Mouse (Mus musculus): ENCODE data around the gene Coa6. TPM values are rescaled to one million over a fixed set of nuclear protein-coding genes. Genes with fewer than 3 reads are reported as not detected.
"Not testable (repeated sequence)": the region's sequence is repeated elsewhere in the genome, so short reads cannot be mapped to it uniquely, and the experiment has no call there.

Coa6 gene
- total RNA-seq (2015; ENCODE audit: low replicate concordance), result 14.7 and 28.1 TPM in 2 replicates
- total RNA-seq (2017; ENCODE audit: low replicate concordance), result 2.2 and 5.1 TPM in 2 replicates

DNA sequence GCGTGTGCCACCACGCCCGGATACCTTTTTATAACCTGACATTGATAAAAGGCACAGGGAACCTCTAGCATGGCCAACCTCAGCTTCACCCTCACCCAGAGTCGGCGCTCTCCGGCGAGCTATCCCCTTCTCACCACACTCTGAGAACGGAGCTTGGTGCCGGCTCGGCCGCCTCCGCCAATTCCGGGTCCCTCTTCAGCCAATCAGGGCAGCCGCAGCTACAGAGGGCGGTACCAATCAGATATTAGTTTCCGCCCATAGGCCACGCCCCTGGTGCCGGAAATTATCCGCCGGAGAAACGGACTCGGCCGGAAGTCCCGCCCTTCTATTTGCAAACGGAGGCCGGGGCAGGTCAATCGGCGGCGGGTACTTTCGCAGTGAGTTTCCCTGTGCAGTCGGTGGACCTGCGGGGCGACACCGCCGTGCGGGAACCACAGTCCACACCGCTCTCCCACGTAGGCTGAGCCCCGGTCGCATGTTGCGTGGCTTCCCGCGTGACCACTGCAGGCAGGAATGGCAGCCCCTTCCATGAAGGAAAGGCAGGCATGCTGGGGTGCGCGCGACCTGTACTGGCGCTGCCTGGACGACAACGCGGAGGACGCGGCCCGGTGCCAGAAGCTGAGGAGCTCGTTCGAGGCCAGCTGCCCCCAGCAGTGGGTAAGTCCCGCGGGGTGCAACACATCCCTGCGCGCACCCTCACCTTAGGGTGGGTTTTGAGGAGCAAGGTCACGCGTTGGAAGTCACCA is at the start of gene Coa6:
Coa6 (plus strand) TSS at position 342 of the 746 bp plus-strand sequence.
- peak; percentile 98 for ATAC-seq (replicated peaks; ENCODE audit: low FRiP score, poor library complexity, severe bottlenecking)

DNA sequence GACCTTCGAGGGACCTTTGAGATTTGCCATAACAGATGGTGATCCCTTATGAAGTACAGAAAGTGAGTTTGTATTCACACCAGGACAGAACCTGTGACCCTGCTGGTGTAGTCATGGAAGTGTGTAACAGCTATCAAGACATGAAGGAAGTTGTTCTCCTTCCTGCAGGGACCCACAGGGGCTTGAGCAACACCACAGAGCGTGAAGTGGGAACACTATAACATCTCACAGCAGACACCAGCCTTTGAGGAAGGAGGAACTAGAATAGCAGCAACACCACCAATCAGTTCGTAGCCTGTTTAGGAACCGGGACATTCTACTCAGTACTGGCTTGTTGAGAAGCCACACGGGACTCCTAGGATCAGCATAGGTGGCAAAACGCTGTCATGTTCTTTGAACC is 42.7 kb upstream of the Coa6 start:
- ATAC-seq (replicated peaks; ENCODE audit: low FRiP score, poor library complexity, severe bottlenecking), result no peak

DNA sequence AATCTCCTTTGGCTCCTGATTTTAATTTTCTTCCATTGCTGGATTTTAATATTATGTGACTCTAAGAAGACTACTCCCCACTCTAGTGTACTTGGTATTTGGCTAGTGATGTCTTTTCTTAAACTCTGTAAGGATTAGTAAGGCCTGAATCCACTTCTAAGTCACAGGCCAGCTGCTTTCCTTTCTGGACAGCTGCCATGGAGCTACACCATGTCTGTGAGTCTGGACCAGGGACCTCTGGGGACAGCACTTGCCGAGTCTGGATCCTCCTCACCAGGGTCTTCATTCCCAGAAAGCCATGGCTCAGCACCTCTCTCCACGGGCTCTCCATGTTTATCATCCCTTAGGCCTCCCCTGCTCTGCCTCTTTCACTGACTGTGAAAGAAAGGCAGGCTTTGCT is 42.2 kb upstream of the Coa6 start:
- no peak for ATAC-seq (replicated peaks; ENCODE audit: low FRiP score, poor library complexity, severe bottlenecking)

DNA sequence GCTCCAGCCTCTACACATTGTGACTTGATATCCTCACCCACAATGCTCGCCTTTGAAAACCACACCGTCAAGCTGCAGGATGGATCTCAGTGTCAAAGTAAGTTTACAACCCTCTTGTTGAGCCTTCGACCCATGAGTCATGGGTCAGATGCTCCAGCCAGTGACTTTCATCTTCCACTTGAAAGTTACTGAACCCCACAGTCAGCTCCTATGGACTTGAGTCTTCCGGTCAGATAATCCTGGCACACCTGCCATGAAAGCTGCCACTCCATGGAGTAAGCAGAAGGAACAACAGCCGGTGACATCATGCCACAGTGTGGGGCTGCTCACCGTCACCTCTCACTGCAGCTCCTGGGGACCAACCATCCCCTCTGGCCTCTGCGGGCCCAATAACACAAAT is 41.0 kb upstream of the Coa6 start:
- no peak for ATAC-seq (replicated peaks; ENCODE audit: low FRiP score, poor library complexity, severe bottlenecking)

DNA sequence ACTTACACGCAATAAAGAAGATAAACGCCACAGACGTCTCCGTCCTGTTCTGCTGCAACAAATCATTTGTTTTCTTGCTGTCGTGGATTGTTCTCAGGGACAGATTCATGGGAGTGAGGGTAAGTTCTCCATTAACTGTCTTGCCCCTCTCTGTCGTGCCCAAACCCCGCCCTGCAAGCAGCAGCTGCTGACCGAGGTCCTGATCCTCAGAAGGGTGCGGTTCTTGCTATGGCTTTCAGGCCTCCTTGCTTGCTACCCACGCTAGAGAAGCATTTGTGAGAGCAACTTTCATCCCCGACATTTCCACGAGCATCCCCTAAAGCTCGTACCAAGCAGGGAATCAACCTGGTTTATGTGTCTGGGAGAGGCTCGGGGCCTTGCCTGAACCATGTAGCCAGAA is 40.1 kb upstream of the Coa6 start:
- ATAC-seq (replicated peaks; ENCODE audit: low FRiP score, poor library complexity, severe bottlenecking), result no peak

DNA sequence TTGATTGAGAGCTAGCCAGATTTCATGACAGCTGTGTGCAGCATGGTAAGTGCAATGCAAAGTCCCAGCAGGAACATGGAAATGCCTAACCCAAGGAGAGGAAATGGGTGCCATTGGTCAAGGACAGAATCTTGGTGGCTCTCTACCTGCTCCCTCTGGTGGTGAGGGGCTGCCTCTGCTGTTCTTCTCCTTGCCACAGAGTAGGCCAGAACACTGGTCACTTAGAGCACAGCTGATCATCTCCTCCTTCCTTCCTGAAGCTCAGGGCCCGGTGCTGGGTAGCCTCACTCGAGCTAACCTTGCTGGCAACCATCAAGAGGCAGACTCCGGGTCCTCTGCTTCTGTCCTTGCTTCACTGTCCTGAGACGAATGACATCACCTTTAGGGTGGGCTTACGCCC is 39.6 kb upstream of the Coa6 start:
- no peak for ATAC-seq (replicated peaks; ENCODE audit: low FRiP score, poor library complexity, severe bottlenecking)

DNA sequence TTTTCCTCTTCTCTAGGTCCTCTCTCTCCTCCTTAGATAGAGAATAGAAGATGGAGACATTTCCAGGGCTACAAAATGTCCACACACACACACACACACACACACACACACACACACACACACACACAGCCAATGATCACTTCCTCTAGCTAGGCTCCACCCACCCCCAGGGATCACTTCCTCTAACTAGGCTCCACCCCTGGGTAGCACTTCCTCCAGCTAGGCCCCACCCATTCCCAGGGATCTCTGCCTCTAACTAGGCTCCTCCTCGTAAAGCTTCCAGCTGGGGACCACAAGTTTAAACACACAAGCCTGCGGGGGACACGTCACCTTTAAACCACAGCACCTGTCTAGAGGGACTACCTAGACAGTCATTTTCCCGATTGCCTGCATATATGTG is 34.7 kb upstream of the Coa6 start:
- no peak for ATAC-seq (replicated peaks; ENCODE audit: low FRiP score, poor library complexity, severe bottlenecking)

DNA sequence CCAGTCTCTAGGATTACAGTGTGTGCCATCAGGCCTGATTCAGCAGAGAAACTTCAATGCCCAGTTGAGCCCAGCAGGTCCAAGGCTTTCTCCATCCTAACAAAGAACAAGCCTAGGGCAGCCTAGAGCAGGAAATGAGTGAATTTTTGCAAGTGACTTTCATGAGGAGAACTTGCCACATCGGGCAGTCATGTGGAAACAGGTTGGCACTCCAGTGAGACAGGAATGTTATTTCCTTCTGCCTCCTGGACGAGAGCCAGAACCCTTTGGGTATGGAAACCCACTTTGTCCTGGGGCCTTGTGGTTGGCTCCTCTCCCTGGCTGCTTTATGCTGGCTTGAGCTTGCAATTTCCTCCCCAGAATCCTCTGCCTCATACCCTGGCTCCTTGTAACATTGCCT is 30.8 kb upstream of the Coa6 start:
- no peak for ATAC-seq (replicated peaks; ENCODE audit: low FRiP score, poor library complexity, severe bottlenecking)

DNA sequence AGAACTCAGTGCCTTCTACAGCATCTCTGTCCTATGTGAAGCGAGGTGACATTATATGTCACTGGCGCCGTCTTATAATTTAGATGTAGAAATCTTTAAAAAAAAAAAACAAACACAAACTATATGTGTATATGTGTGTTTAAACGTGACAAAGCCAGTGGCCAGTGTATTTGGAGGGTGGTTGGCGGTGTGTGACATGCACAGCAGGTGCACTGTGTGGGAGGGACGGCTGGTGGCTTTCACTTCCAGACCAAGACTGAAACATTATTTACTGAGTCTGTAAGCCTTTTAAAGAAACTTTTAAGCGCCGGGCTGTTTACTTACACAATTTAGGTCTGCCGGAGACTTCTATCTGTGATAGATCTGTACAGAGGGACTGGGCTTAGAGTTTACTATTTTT is 26.9 kb upstream of the Coa6 start:
- ATAC-seq (replicated peaks; ENCODE audit: low FRiP score, poor library complexity, severe bottlenecking), result no peak

DNA sequence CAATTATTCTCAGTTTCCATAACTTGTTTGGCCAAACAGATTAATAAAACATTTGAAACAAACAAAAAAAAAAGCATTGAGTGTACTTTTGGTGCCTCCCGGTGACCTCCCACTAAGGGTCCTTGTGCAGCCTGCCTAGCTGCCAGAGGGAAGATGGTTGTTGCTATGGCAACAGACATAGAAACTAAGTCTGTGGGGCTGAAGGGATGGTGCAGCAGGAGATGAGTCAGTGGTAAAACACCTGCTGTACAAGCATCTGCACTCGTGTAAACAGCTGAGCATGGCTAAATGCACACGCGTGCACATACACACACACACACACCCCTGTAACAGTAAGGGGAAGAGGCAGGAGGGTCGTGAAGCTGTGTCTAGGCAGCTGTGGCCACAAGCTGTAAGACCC is 26.4 kb upstream of the Coa6 start:
- ATAC-seq (replicated peaks; ENCODE audit: low FRiP score, poor library complexity, severe bottlenecking), result no peak

DNA sequence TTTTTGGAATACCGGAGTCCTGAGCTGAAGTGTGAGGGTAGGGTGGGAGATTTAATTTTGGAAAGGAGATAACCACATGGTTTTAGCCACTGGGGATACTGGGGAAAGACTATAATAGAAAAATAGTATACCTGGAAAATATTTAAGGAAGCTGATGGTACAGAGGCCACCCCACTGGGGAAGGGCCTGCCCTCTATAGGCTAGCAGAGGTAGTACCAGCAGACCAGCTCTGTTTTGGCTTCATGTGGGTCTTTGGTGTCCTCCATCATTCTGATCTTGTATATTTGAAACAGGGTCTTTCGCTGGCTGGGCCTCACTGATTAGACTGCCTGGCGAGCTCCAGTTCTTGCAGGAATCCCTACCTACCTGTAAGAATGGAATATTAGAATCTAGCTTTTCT is 24.0 kb upstream of the Coa6 start:
- no peak for ATAC-seq (replicated peaks; ENCODE audit: low FRiP score, poor library complexity, severe bottlenecking)

DNA sequence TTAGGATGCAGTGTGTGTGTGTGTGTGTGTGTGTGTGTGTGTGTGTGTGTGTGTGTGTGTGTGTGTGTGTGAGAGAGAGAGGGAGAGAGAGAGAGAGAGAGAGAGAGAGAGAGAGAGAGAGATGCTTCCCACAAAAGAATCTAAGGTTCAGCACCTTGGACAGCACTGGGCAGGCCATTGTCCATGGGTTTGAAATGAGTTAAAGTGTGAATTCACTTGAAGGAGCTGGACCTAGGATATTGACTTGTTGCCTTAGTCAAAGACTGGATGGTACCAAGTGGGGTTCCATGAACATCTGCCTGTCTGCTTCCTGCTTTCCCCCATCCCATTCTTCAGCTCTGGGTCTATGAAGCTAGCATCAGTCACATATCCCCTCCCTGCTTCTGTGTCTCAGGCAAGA is 17.8 kb upstream of the Coa6 start:
- ATAC-seq (replicated peaks; ENCODE audit: low FRiP score, poor library complexity, severe bottlenecking), result not testable (repeated sequence)

DNA sequence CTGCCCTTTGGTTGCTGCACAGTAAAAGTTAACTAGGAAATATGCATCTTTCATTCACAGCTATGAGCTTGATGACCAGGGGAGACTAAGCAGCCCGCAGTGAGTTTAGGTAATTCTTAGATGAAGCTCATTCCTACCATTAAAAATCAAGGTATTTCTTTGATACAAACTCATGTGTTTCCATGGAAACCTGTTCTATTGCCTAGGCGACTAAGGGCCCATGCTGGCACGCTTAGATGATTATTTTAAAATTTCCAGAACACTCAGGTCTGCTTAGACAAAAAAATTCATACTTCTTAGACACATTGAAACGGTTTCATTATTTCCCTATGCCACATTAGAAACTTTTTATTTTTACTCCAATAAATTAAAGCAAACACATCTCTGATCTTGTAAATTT is 17.3 kb upstream of the Coa6 start:
- ATAC-seq (replicated peaks; ENCODE audit: low FRiP score, poor library complexity, severe bottlenecking), result no peak

DNA sequence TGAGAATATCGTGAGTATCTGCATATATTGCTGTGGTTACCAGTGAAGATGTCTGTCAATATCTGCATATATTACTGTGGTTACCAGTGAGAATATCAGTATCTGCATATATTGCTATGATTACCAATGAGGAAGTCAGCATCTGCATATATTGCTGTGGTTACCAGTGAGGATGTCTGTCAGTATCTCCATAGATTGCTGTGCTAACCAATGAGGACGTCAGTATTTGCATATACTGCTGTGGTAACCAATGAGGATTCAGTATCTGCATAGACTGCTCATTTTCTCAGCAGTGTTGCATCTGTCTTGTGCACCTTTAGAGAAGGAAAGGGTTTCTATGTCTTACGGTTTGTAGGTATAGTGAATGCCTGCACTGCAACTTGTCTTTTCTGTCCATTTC is 1.5 kb upstream of the Coa6 start:
- ATAC-seq (replicated peaks; ENCODE audit: low FRiP score, poor library complexity, severe bottlenecking), result no peak

DNA sequence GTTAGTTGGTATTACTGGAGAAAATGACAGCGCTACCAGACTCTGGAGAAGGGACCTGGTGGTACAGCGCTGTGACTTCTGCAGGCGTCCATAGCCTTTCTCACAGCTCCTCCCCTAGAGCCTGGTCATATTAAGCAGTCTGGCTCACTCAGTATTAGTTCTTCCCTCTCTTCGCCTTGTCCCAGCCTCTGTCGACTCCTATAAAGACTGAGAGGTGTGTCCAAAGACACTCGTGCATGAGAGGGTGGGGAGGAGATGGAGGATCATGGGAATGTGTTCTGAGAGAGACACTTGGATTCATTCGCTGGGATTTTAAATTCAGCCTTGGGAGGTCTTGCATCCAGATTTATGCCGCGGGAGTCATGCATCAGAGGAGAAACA is 595 bp downstream of the Coa6 start:
- peak; percentile 32 for ATAC-seq (replicated peaks; ENCODE audit: low FRiP score, poor library complexity, severe bottlenecking)

DNA sequence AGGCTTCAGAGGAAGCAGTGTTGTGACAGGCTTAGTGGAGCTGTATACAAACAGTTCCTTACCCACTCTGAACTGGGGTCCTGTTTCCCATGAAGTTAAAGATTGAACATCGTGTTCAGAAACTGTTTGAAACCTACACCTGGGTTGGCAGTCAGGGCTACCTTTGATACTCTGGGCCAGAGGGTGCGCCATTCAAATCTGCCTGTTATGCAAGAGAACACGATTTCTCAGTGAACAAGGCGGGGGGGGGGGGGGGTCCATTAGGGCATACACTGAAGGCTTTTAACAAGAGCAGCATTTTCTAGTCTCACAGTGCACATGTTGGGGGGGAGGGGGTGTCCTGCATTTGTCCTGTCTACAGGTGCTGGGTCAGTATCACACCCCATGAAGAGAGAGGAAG is 1.8 kb downstream of the Coa6 start:
- ATAC-seq (replicated peaks; ENCODE audit: low FRiP score, poor library complexity, severe bottlenecking), result no peak

DNA sequence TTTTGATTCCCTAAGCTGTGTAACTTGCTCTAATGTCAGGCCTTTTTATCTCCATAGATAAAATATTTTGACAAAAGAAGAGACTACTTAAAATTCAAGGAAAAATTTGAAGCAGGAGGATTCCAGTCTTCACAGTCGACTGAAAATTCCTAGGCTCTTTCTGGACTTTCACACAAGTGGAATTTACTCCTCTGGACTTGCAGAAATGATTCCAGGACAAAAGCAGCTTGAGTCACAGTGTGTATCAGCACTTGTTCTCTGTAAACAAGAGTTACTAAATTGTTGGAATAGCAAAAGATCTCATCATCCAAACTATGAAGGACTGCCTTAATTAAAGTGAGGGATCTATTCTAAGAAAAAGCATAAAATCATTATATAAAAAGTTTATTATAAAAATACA is 2.6 kb downstream of the Coa6 start:
- no peak for ATAC-seq (replicated peaks; ENCODE audit: low FRiP score, poor library complexity, severe bottlenecking)

DNA sequence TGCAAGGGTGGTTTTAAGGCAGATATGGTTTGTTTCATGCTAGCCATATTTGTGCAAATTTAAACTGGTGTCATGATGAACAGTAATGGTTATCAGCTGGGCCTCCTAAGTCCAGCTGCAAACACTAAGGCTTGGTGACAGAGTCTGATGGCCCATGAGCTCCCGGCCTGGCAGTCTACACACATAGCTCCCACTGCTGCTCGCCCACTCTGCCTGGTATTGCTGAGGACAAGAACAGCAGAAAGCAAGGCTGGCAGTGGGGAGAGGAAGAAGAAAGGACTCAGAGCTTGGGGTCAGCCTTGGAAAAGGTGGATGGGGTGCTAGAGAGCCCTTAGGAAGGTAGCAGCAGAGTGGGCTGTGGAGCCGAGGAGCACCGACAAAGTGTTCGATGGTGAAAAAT is 7.3 kb downstream of the Coa6 start:
- ATAC-seq (replicated peaks; ENCODE audit: low FRiP score, poor library complexity, severe bottlenecking), result no peak

DNA sequence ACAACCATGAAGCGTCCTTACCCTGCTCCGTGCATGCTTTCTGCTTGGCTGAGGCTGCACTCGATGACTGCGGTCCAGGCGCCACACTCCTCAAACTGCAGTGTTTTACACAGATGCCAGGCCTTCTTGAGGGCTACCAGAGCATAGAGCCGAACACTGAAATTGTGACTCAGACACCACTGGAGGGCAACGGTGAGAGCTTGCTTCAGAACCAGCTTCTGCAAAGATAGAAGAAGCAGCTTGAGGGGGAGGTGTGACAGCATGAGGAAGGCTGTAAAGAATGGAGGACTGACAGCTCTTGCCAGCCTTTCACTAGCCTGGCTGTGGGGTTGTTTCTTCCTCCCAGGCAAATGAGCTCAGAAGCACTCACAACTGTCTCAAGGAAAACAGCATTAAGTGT is 11.5 kb downstream of the Coa6 start:
- ATAC-seq (replicated peaks; ENCODE audit: low FRiP score, poor library complexity, severe bottlenecking), result no peak

DNA sequence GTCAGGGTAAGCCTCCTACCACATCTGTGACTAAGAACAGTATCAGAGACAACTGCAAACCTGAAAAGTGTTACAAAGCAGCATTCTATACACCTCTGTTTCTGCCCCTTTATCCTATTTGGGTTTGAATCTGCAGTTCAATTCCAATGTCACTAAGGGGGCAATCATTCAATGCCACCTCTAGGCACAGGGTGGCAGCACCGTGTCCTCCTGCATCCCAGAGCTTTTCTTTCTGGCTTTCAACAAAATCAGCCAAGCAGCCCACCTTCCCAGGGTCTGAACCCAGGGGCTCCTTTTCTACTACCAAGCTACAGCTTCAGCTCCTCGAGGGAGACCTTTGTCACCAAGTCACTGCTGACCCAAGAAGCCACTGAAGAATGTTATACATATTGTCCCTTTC is 16.6 kb downstream of the Coa6 start:
- no peak for ATAC-seq (replicated peaks; ENCODE audit: low FRiP score, poor library complexity, severe bottlenecking)

DNA sequence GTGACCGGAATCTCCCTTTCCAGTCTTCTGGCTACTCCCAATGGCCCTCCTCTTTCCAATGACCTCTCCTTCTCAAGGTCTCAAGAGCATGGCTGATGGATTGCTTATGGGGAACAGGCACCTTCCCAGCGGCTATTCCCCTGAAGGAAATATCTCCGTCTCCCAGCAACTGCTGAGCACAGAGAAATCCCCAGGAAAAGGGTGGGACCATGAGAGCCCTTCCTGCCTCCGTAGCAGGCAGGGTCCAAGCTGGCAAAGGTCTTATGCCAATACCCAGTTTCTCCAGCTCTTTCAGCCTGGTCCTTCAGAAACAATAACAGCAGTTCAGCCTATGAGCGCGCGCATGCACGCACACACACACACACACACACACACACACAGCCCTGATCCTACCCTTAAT is 28.8 kb downstream of the Coa6 start:
- ATAC-seq (replicated peaks; ENCODE audit: low FRiP score, poor library complexity, severe bottlenecking), result no peak

DNA sequence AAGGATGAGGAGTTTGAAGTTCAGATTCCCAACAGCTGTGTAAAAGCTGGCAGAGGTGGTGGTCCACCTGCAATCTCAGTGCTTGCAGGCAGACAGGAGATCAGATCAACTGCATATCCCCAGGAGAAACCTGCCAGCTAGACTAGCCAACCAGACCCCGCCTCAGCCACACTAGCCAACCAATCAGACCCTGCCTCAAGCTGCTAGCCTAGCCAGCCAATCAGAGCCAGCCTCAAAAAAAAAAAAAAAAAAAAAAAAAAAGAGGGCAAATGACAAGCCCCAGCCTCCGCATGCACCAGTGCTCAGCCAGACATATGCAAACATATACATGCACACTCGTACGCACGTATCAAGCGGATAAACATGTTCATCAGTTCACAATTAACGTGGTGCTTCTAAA is 33.1 kb downstream of the Coa6 start:
- no peak for ATAC-seq (replicated peaks; ENCODE audit: low FRiP score, poor library complexity, severe bottlenecking)
